Mouse (Mus musculus) liver, embryonic 14.5 days (tissue): ENCODE results near the gene Bco1. TPM values are rescaled to one million over a fixed set of nuclear protein-coding genes. Genes with fewer than 3 reads are reported as not detected.
A peak's percentile ranks its signal among the peaks of the same experiment; 100 is the strongest.

Experiments
- ATAC-seq: fragments of 200-750 bp; cut with Nextera tagmentation; 2 replicates; pipeline ENCODE4 v1.8.0; 2017; ENCODE audit warnings: moderate number of reproducible peaks, mild to moderate bottlenecking, moderate library complexity; ENCODE audit not compliant: insufficient read depth
- DNase-seq, 3 experiments: peaks; one replicate each; pipeline ENCODE4 v3.0.0-alpha.2; 2012 to 2013; ENCODE audit warnings: low read depth in 3 of 3, low spot score in 3 of 3
- H3K27ac ChIP-seq: fragments of 300-500 bp; sonication (generic); 2 replicates; pipeline ENCODE4 v1.5.1; 2014; ENCODE audit warnings: moderate library complexity, mild to moderate bottlenecking, control low read depth, inconsistent platforms
- H3K27me3 ChIP-seq: fragments of 300-500 bp; sonication (generic); 2 replicates; pipeline ENCODE4 v1.6.1; 2014; ENCODE audit warnings: mild to moderate bottlenecking, low read length, moderate library complexity; ENCODE audit not compliant: control insufficient read depth, insufficient read depth
- H3K36me3 ChIP-seq: fragments of 300-500 bp; sonication (generic); replicated peaks from 2 replicates; pipeline ENCODE4 v1.6.1; 2014; ENCODE audit warnings: low read depth; ENCODE audit not compliant: control insufficient read depth, insufficient read depth
- H3K4me1 ChIP-seq, 2 experiments: fragments of 200-500 bp in 1 of 2; fragments of 300-500 bp in 1 of 2; sonication (generic) in 1 of 2; replicated peaks; 2 replicates each; pipeline ENCODE4 v1.6.1; 2012 to 2014; ENCODE audit warnings: antibody characterized with exemption in 1 of 2, inconsistent platforms in 1 of 2, low read length in 1 of 2; ENCODE audit not compliant: control insufficient read depth in 2 of 2, insufficient read depth in 2 of 2
- H3K4me2 ChIP-seq: fragments of 300-500 bp; sonication (generic); 2 replicates; pipeline ENCODE4 v1.6.1; 2014; ENCODE audit warnings: low read depth, mild to moderate bottlenecking, control low read depth, moderate library complexity
- H3K4me3 ChIP-seq, 2 experiments: fragments of 200-500 bp in 1 of 2; fragments of 300-500 bp in 1 of 2; sonication (generic) in 1 of 2; 2 replicates each; pipeline ENCODE4 v1.5.1; 2012 to 2014; ENCODE audit warnings: low read depth in 2 of 2, low read length in 2 of 2, mild to moderate bottlenecking in 2 of 2, control low read depth in 1 of 2, inconsistent platforms in 1 of 2, moderate library complexity in 1 of 2; ENCODE audit not compliant: insufficient read depth in 1 of 2
- H3K9ac ChIP-seq: fragments of 300-500 bp; sonication (generic); replicated peaks from 2 replicates; pipeline ENCODE4 v1.6.1; 2014; ENCODE audit warnings: mild to moderate bottlenecking, control low read depth, moderate library complexity
- H3K9me3 ChIP-seq: fragments of 300-500 bp; sonication (generic); 2 replicates; pipeline ENCODE4 v1.6.1; 2016; ENCODE audit warnings: low read length, mixed read lengths; ENCODE audit not compliant: control insufficient read depth
- CTCF ChIP-seq: IDR thresholded peaks from 2 replicates; pipeline ENCODE4 v1.5.1; 2016; ENCODE audit warnings: antibody characterized with exemption, low read depth, control low read depth
- EP300 ChIP-seq: IDR thresholded peaks from 2 replicates; pipeline ENCODE4 v1.6.1; 2016; ENCODE audit warnings: antibody characterized with exemption, low read depth
- WGBS: fragments of 180-500 bp; shearing (Covaris S2); extraction: QIAGEN DNeasy Blood & Tissue Kit; methylation state at CpG from one replicate; pipeline ENCODE4 v1.1.7; 2014; ENCODE audit not compliant: insufficient replicate concordance; 5-methylcytosine and 5-hydroxymethylcytosine counted together
- polyA plus RNA-seq, 2 experiments: library from polyadenylated mRNA; depleted of rRNA in 1 of 2; stranded (reverse) in 1 of 2; unstranded in 1 of 2; fragments of >200 nt; fragmentation: Nextera tagmentation in 1 of 2; extraction: Ambion mirVana in 1 of 2; gene quantifications; 2 replicates each; pipeline versions ENCODE4 v1.2.1 to v1.2.3; 2012 to 2014

The Bco1 gene
- 4.3 and 5.2 TPM in 2 replicates for polyA plus RNA-seq (2012; rRNA removed)
- 3.2 and 4.3 TPM in 2 replicates for polyA plus RNA-seq (2014; fragmentation: Nextera tagmentation; extraction: Ambion mirVana)

DNA sequence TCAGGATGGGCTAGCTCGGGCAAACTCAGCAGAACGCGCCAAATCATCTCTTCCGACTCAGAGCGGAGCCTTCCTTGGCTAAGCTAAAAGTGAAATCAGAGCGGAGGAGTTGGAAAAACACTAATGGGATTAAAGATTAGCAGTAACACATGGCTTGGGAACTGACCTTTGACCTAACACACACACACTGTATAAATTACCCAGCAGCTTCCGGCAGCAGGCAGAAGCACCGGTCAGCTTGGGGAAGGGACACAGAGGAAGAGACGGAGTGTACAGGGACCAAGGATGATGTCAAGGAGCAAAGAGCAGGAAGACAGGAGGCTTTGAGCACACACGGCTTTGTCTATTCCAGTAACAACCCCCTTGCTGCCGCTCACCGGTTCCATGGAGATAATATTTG is at the start of gene Bco1:
Gene Bco1, plus strand, starts transcription at position 208 of the 400 bp plus-strand sequence.
- TF ChIP-seq CTCF, result no peak
- no peak for TF ChIP-seq EP300
- Histone ChIP-seq H3K9me3 (no peaks in the 10 kb centered on the region), H3K27ac (no peak within 1 kb of the TSS), H3K36me3 (no peaks in the 10 kb centered on the region), H3K4me1 (peaks cover under 1 to 4% of the 10 kb centered on the region in 2 experiments; a peak in 3 of 4 replicates), H3K4me3 (peak within 1 kb of the TSS; percentile 16 to 32; a peak in 3 of 4 replicates), H3K9ac (no peak within 1 kb of the TSS), H3K27me3 (no peaks in the 10 kb centered on the region), H3K4me2 (peak within 1 kb of the TSS; percentile 36)
- 63% methylated on average over 12 of the region's 12 CpGs for WGBS
- ATAC-seq, result no peak
- no peak for DNase-seq

DNA sequence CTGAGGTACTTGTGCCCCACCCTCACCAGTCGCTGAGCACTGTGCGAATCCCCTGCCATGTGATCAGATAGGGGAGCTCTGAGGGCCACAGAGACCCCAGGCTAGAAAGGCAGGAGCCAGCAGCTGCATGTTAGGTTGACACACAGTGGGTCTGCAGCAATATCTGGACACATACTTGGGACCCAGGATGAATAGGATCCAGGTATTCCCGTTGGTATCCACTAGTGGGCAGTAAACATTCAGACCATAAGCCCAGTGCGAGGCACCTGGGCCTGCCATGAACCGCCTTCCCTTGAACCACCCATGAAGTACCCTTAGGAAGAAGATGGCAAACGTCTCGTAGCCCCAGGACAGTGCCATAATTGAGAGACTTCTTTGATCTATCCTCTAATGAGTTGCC is 46.2 kb upstream of the Bco1 start:
- no peak overlapping the region for H3K27ac ChIP-seq
- H3K9me3 ChIP-seq, result no peaks in the 10 kb centered on the region
- DNase-seq, result no peak
- peaks cover 0 to 2% of the 10 kb centered on the region in 2 experiments; a peak in 1 of 4 replicates for H3K4me1 ChIP-seq
- TF ChIP-seq EP300 (no peak), CTCF (peak; percentile 45)
- ATAC-seq, result no peak
- no peaks in the 10 kb centered on the region for H3K27me3 ChIP-seq
- 55% methylated on average over 7 of the region's 7 CpGs for WGBS
- H3K36me3 ChIP-seq, result no peaks in the 10 kb centered on the region
- H3K4me2 ChIP-seq, result no peak overlapping the region
- no peak overlapping the region for H3K4me3 ChIP-seq
- H3K9ac ChIP-seq, result no peak overlapping the region

DNA sequence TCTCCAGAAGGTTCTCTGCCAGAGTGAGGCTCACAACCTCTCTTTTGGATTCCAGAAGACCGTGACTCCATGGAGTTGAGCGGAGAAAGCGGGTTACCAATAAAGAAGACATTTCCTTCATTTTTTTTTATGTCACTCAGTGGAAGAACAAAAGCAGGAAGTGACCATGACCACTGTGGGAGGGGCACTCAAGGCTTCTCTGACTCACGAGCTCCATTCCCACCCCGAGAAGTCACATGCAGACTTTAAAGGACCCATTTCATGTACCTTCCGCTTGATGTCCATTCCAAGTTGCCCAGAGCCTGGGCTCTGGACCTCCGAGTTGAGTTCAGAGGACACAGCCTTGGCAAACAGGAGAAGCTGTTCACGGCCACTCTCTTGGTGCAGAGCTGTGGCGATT is 44.9 kb upstream of the Bco1 start:
- H3K27ac ChIP-seq, result no peak overlapping the region
- H3K9me3 ChIP-seq, result no peaks in the 10 kb centered on the region
- H3K36me3 ChIP-seq, result no peaks in the 10 kb centered on the region
- DNase-seq (no peak), ATAC-seq (no peak)
- H3K4me1 ChIP-seq, result peaks cover 0 to 7% of the 10 kb centered on the region in 2 experiments; a peak in 2 of 4 replicates
- WGBS, result 51% methylated on average over 9 of the region's 9 CpGs
- TF ChIP-seq CTCF, result no peak
- TF ChIP-seq EP300, result no peak
- no peak overlapping the region for H3K4me3 ChIP-seq
- H3K27me3 ChIP-seq, result no peaks in the 10 kb centered on the region
- H3K9ac ChIP-seq, result no peak overlapping the region
- no peak overlapping the region for H3K4me2 ChIP-seq

DNA sequence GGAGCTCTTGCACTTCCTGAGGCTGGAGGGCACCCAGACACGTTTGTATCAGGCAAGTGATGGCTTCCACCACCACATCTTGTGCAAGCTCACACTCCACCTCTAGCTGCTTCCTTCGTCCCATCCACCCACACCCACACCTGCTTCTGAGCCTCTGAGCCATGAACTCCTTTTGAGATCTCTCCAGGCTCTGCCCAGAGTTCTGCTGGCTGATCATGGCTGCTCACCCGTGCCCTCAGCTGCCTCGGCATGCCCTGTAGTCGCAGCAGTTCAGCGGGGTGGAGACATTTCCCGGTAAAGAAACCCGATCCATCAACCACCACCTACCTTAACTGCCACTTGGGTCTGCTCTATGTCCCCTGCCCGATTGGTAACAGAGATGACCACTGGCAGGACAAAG is 44.3 kb upstream of the Bco1 start:
- no peaks in the 10 kb centered on the region for H3K36me3 ChIP-seq
- no peaks in the 10 kb centered on the region for H3K9me3 ChIP-seq
- H3K4me3 ChIP-seq, result no peak overlapping the region
- DNase-seq (no peak), ATAC-seq (no peak)
- H3K4me2 ChIP-seq, result no peak overlapping the region
- no peak overlapping the region for H3K9ac ChIP-seq
- TF ChIP-seq CTCF (no peak), EP300 (no peak)
- no peak overlapping the region for H3K27ac ChIP-seq
- 53% methylated on average over 9 of the region's 9 CpGs for WGBS
- no peaks in the 10 kb centered on the region for H3K27me3 ChIP-seq
- H3K4me1 ChIP-seq, result peaks cover 0 to 7% of the 10 kb centered on the region in 2 experiments; a peak in 2 of 4 replicates

DNA sequence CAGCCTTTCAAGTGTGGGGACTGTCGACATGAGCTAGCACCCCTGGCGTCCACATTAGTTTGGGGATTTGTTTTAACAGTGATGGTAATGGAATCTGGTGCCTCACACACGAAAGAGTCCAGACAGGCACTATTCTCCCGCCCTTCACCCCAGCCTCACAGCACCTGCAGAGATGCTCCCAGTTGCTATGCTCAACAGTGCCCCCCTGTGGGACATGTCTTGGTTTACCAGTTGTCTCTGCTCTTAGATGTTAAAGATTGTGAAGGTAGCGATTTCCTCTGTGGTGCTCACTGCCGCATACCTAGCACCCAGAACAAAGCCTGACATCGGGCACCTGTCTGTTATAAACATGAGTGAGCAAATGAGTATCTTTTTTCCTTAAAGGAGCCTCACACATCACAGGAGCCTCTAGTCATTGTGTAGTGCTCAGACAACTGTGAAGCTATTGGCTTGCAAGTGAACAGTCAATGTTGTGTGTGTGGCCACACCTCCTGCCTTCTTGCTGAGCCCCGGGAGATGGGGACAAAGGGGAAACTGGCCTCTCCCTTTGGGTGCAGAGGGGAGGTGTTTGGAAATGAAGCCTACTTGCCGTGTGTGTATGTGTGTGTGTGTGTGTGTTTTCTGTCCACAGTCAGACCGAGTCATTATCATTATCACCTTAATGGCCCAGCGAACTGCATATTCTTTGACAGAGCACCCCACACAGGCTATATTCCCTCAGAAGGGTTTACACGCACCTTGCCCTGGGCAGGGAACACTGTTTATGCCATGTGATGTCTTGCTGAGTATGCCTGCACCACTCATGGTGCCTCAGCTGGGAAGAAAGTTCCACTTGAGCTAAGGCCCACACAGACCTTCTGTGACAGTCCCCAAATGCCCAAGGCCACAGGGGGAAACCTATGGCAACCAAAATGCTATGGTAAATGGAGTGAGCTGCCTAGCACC is 42.2 kb upstream of the Bco1 start:
- H3K4me1 ChIP-seq, result peaks cover 0 to 7% of the 10 kb centered on the region in 2 experiments; a peak in 2 of 4 replicates
- no peak overlapping the region for H3K4me2 ChIP-seq
- H3K27ac ChIP-seq, result no peak overlapping the region
- no peaks in the 10 kb centered on the region for H3K9me3 ChIP-seq
- no peak overlapping the region for H3K9ac ChIP-seq
- no peak for ATAC-seq
- H3K36me3 ChIP-seq, result no peaks in the 10 kb centered on the region
- H3K27me3 ChIP-seq, result no peaks in the 10 kb centered on the region
- DNase-seq, result no peak
- H3K4me3 ChIP-seq, result no peak overlapping the region
- TF ChIP-seq EP300 (no peak), CTCF (peak; percentile 71)
- WGBS, result 51% methylated on average over 12 of the region's 12 CpGs
